ENCODE assay signal across 8 mouse cellular contexts in genomic region chr2:153290938-153291928, GRCm38 (mm10). TPM values are rescaled to one million over a fixed set of nuclear protein-coding genes. Genes with fewer than 3 reads are reported as not detected.
A peak's percentile ranks its signal among the peaks of the same experiment; 100 is the strongest.
DNase-seq lines count a peak whose midpoint lies in the region; ATAC-seq lines count a peak whose summit lies in the region.

Kif3b (plus strand) TSS chr2:153291413.

- peak; percentile 79 for ATAC-seq in heart, embryonic 14.5 days (ENCODE audit: insufficient number of reproducible peaks, insufficient read depth, low FRiP score, low read depth)
- peak; percentile 76 for ATAC-seq in liver, embryonic 13.5 days (ENCODE audit: low read depth)
- peak; percentile 93 for ATAC-seq in stomach, embryonic 16.5 days (ENCODE audit: insufficient read depth, low FRiP score)

- WGBS in heart, embryonic 14.5 days, result under 1% methylated on average over 63 of the region's 63 CpGs
- under 1% methylated on average over 63 of the region's 63 CpGs for WGBS in liver, embryonic 13.5 days (ENCODE audit: insufficient replicate concordance)
- under 1% methylated on average over 63 of the region's 63 CpGs for WGBS in stomach, embryonic 16.5 days

- peak within 1 kb of the TSS; percentile 24 for H3K27ac ChIP-seq in brown adipose tissue, adult 24 weeks (replicated peaks; ENCODE audit: low read depth, low read length)
- 0 out of 4 replicates have a peak within 1 kb of the TSS, but pooled peaks of 1 of the 2 experiments have one; percentile 20 for H3K27ac ChIP-seq in heart, embryonic 14.5 days (replicated peaks in 1 of 2; ENCODE audit: control insufficient read depth in 1 of 2, insufficient read depth in 1 of 2, low read depth in 2 of 2, low read length in 2 of 2)
- peak within 1 kb of the TSS; percentile 75 for H3K27ac ChIP-seq in liver, embryonic 13.5 days
- H3K27ac ChIP-seq in stomach, embryonic 16.5 days (ENCODE audit: low read length), result peak within 1 kb of the TSS; percentile 2; the same call in 1 of the 2 replicates

- no peaks in the 10 kb centered on the region for H3K27me3 ChIP-seq in heart, embryonic 14.5 days (ENCODE audit: control insufficient read depth, insufficient read depth, low read length)
- no peaks in the 10 kb centered on the region for H3K27me3 ChIP-seq in liver, embryonic 13.5 days
- no peaks in the 10 kb centered on the region for H3K27me3 ChIP-seq in stomach, embryonic 16.5 days (ENCODE audit: control insufficient read depth, insufficient read depth, low read length)

- H3K9me3 ChIP-seq in heart, embryonic 14.5 days (ENCODE audit: control insufficient read depth, low read length), result no peaks in the 10 kb centered on the region
- no peaks in the 10 kb centered on the region for H3K9me3 ChIP-seq in liver, embryonic 13.5 days (replicated peaks)
- no peaks in the 10 kb centered on the region for H3K9me3 ChIP-seq in stomach, embryonic 16.5 days (replicated peaks; ENCODE audit: control insufficient read depth, low read length)

- DNase-seq in CD4-positive, CD25-positive, alpha-beta regulatory T cell, adult 2 months (ENCODE audit: low read depth, low spot score), result peak; percentile 92
- DNase-seq in fibroblast of lung, adult 2 months (ENCODE audit: low read depth), result peak; percentile 48
- DNase-seq in kidney, postnatal 14 days, result peak; percentile 92
- peak; percentile 78 for DNase-seq in liver, embryonic 13.5 days
- peak; percentile 91 for DNase-seq in neural tube, embryonic 10.5 days (ENCODE audit: extremely low spot score, low spot score)

- 0 out of 2 replicates have a peak, but pooled peaks cover 3% of the 10 kb centered on the region for H3K36me3 ChIP-seq in heart, embryonic 14.5 days (ENCODE audit: control insufficient read depth, insufficient read depth, low read length)
- H3K36me3 ChIP-seq in liver, embryonic 13.5 days, result no peaks in the 10 kb centered on the region
- no peaks in the 10 kb centered on the region for H3K36me3 ChIP-seq in stomach, embryonic 16.5 days (ENCODE audit: control insufficient read depth, insufficient read depth, low read length)

- H3K9ac ChIP-seq in heart, embryonic 14.5 days (ENCODE audit: low read length), result peak within 1 kb of the TSS; percentile 91
- peak within 1 kb of the TSS; percentile 85 for H3K9ac ChIP-seq in liver, embryonic 13.5 days
- peak within 1 kb of the TSS; percentile 76 for H3K9ac ChIP-seq in stomach, embryonic 16.5 days (ENCODE audit: low read length)

- H3K4me1 ChIP-seq in brown adipose tissue, adult 24 weeks (ENCODE audit: control insufficient read depth, insufficient read depth, insufficient read length, low read length), result peaks cover 3% of the 10 kb centered on the region; the same call in 1 of the 2 replicates
- H3K4me1 ChIP-seq in heart, embryonic 14.5 days (ENCODE audit: control insufficient read depth in 2 of 2, insufficient read depth in 2 of 2, low read length in 2 of 2), result peaks cover 12% of the 10 kb centered on the region in 2 experiments
- H3K4me1 ChIP-seq in liver, embryonic 13.5 days (replicated peaks), result peaks cover 27% of the 10 kb centered on the region
- H3K4me1 ChIP-seq in stomach, embryonic 16.5 days (ENCODE audit: control insufficient read depth, insufficient read depth, low read length), result peaks cover 9% of the 10 kb centered on the region

- H3K4me3 ChIP-seq in brown adipose tissue, adult 24 weeks (ENCODE audit: insufficient read depth, low read depth, low read length), result peak within 1 kb of the TSS; percentile 90
- peak within 1 kb of the TSS; percentile 88 to 95 for H3K4me3 ChIP-seq in heart, embryonic 14.5 days (ENCODE audit: control insufficient read depth in 1 of 2, insufficient read depth in 1 of 2, low read depth in 1 of 2, low read length in 2 of 2)
- H3K4me3 ChIP-seq in liver, embryonic 13.5 days (replicated peaks), result peak within 1 kb of the TSS; percentile 95
- peak within 1 kb of the TSS; percentile 83 for H3K4me3 ChIP-seq in stomach, embryonic 16.5 days (replicated peaks; ENCODE audit: low read length)

- H3K4me2 ChIP-seq in heart, embryonic 14.5 days (ENCODE audit: low read length), result peak within 1 kb of the TSS; percentile 91
- peak within 1 kb of the TSS; percentile 99 for H3K4me2 ChIP-seq in liver, embryonic 13.5 days
- H3K4me2 ChIP-seq in stomach, embryonic 16.5 days (ENCODE audit: low read depth, low read length), result peak within 1 kb of the TSS; percentile 68

RNA-seq across cellular contexts. Expression of gene Kif3b, which starts in this region (rescaled TPM):
- polyA plus RNA-seq in brown adipose tissue, adult 24 weeks (2012; ENCODE audit: insufficient read depth, insufficient read length, missing spikeins), result 7.3 and 9.4 TPM in 2 replicates
- polyA plus RNA-seq in heart, embryonic 14.5 days (2014; fragmentation: Nextera tagmentation; extraction: Ambion mirVana), result 3.8 and 4.5 TPM in 2 replicates
- polyA plus RNA-seq in liver, embryonic 13.5 days (2015; fragmentation: Nextera tagmentation; extraction: Ambion mirVana), result 1.8 and 2.2 TPM in 2 replicates
- polyA plus RNA-seq in stomach, embryonic 16.5 days (2015; fragmentation: Nextera tagmentation; extraction: Ambion mirVana), result 6.7 TPM in 2 replicates
